Mouse (Mus musculus) midbrain, postnatal 0 days (tissue): Measurements from ENCODE around the gene Zbtb16. TPM values are rescaled to one million over a fixed set of nuclear protein-coding genes. Genes with fewer than 3 reads are reported as not detected.

ENCODE experiments used
- ATAC-seq: fragments of 200-750 bp; cut with Nextera tagmentation; 2 replicates; pipeline ENCODE4 v1.8.0; 2017; ENCODE audit warnings: moderate number of reproducible peaks, mild to moderate bottlenecking, moderate TSS enrichment, moderate library complexity; ENCODE audit not compliant: low FRiP score
- DNase-seq: peaks from one replicate; pipeline ENCODE4 v3.0.0-alpha.2; 2015; ENCODE audit warnings: low spot score
- H3K27ac ChIP-seq: fragments of 300-500 bp; sonication (generic); 2 replicates; pipeline ENCODE4 v1.5.1; 2014; ENCODE audit warnings: low read depth, mild to moderate bottlenecking, low read length, mixed read lengths
- H3K27me3 ChIP-seq: fragments of 300-500 bp; sonication (generic); 2 replicates; pipeline ENCODE4 v1.6.1; 2014; ENCODE audit warnings: low read length, control low read depth, mixed read lengths; ENCODE audit not compliant: insufficient read depth
- H3K36me3 ChIP-seq: fragments of 300-500 bp; sonication (generic); 2 replicates; pipeline ENCODE4 v1.6.1; 2014; ENCODE audit warnings: low read length, control low read depth, mixed read lengths; ENCODE audit not compliant: insufficient read depth
- H3K4me1 ChIP-seq: fragments of 300-500 bp; sonication (generic); 2 replicates; pipeline ENCODE4 v1.6.1; 2014; ENCODE audit warnings: mild to moderate bottlenecking, control low read depth, antibody characterized with exemption, low read length, mixed read lengths; ENCODE audit not compliant: insufficient read depth
- H3K4me2 ChIP-seq: fragments of 300-500 bp; sonication (generic); 2 replicates; pipeline ENCODE4 v1.6.1; 2014; ENCODE audit warnings: low read depth, mild to moderate bottlenecking, low read length, mixed read lengths; ENCODE audit not compliant: poor library complexity, severe bottlenecking
- H3K4me3 ChIP-seq: fragments of 300-500 bp; sonication (generic); 2 replicates; pipeline ENCODE4 v1.5.1; 2014; ENCODE audit warnings: low read depth, mild to moderate bottlenecking, low read length, moderate library complexity
- H3K9ac ChIP-seq: fragments of 300-500 bp; sonication (generic); replicated peaks from 2 replicates; pipeline ENCODE4 v1.6.1; 2014; ENCODE audit warnings: mild to moderate bottlenecking, low read length, moderate library complexity, mixed read lengths; ENCODE audit not compliant: poor library complexity, severe bottlenecking
- H3K9me3 ChIP-seq: fragments of 300-500 bp; sonication (generic); 2 replicates; pipeline ENCODE4 v1.6.1; 2016; ENCODE audit warnings: low read length, control low read depth
- CTCF ChIP-seq: IDR thresholded peaks from 2 replicates; pipeline ENCODE4 v1.5.1; 2016; ENCODE audit warnings: antibody characterized with exemption, mild to moderate bottlenecking
- WGBS: fragments of 180-500 bp; shearing (Covaris S2); extraction: QIAGEN DNeasy Blood & Tissue Kit; methylation state at CpG from one replicate; pipeline ENCODE4 v1.1.7; 2014; 5-methylcytosine and 5-hydroxymethylcytosine counted together
- polyA plus RNA-seq: library from polyadenylated mRNA; unstranded; fragments of >200 nt; fragmentation: Nextera tagmentation; extraction: Ambion mirVana; gene quantifications from 2 replicates; pipeline ENCODE4 v1.2.1, GENCODE M21; 2015
- total RNA-seq: library from RNA; depleted of rRNA; stranded (reverse); fragments of >200 nt; gene quantifications from 2 replicates; pipeline ENCODE4 v1.2.3, GENCODE M21; 2014

The Zbtb16 gene
- total and polyA plus RNA-seq, 2 experiments from 2014 or later: 6.1 to 8.3 TPM

DNA sequence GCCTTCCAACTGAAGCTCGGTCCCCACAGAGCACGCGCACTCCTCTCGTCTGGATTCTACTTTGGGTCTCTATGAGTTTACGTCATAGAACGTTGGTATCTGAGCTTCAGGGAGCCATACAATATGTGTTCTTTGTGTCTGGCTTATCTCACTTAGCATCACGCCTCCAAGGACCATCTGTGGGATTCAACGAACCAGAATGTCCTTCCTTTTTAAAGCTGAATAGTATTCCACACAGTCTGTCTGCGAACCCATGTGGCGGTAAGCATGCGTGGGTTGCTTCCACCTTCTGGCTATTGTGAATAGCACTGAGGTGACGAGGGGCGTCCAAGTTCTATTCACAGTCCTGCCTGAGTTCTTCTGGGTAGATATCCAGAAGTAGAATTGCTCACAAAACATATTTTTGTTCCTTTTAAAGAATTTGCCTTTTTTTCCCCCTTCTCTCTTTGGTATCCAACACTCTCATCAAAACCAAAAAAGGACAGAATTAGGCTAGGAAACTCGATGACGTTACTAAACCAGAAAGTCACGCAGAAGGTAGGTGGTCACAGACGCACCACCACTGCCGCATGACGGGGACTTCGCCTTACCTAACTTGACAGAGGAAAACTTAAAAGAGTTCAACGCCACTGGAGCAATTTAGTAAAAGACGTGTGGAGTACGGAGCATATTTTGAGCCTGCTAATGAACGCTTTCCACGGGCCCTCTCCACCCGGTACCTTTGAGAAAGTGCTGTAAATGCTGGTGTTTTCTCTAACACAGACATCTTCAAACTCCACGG, 32.4 kb downstream of the Zbtb16 start:
- no peaks in the 10 kb centered on the region for H3K4me1 ChIP-seq
- no peaks in the 10 kb centered on the region for H3K27me3 ChIP-seq
- no peak overlapping the region for H3K9ac ChIP-seq
- H3K4me3 ChIP-seq: no peak overlapping the region
- no peak for TF ChIP-seq CTCF
- 95% methylated on average over 27 of the region's 27 CpGs for WGBS
- no peak for DNase-seq
- H3K9me3 ChIP-seq: no peaks in the 10 kb centered on the region
- no peaks in the 10 kb centered on the region for H3K36me3 ChIP-seq
- no peak overlapping the region for H3K27ac ChIP-seq
- ATAC-seq: no peak
- no peak overlapping the region for H3K4me2 ChIP-seq

DNA sequence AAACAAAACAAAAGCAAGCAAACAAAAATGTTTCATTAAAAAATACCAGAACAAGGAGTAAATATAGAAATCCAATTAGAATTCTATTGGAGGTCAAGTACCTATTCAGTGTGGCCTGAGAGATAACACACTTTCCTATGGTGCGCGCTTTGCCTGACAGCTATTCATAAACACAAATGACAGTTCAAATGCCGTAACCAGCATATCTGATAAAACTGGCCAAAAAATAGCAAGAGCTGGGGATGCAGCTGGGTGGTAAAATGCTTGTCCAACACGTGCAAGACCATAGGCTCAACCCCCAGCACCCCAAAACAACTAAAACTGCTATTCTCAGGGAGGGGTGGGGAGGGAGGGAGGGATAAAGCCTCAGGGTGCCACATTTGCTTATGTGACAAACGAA, 33.6 kb downstream of the Zbtb16 start:
- Histone ChIP-seq H3K9ac (no peak overlapping the region), H3K36me3 (no peaks in the 10 kb centered on the region), H3K4me3 (no peak overlapping the region), H3K27ac (no peak overlapping the region), H3K27me3 (no peaks in the 10 kb centered on the region), H3K4me1 (no peaks in the 10 kb centered on the region), H3K4me2 (no peak overlapping the region), H3K9me3 (no peaks in the 10 kb centered on the region)
- 66% methylated on average over 5 of the region's 5 CpGs for WGBS
- TF ChIP-seq CTCF: no peak
- no peak for DNase-seq
- ATAC-seq: no peak

DNA sequence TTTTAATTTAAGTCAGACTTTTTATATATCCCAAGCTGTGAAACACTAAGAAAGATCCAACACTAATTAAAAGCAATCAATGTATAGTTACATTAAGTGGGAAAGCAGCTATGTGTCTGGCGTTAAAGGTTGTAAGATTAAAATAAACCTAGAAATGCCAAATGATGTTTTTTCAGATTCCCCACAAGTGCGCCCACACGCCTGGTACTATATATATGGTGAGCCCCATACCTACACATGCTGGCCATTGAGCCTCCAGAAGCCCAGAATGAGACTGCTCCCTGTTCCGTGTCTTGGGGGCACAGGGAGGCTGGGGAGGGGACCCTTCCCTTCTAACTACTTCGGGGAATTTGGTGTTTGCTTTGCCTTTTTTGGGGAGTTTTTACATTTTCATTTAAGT, 34.7 kb downstream of the Zbtb16 start:
- ATAC-seq (no peak), DNase-seq (no peak)
- Histone ChIP-seq H3K9me3 (no peaks in the 10 kb centered on the region), H3K27me3 (no peaks in the 10 kb centered on the region), H3K27ac (no peak overlapping the region), H3K4me3 (no peak overlapping the region), H3K4me2 (no peak overlapping the region), H3K9ac (no peak overlapping the region), H3K4me1 (no peaks in the 10 kb centered on the region), H3K36me3 (no peaks in the 10 kb centered on the region)
- no peak for TF ChIP-seq CTCF
- WGBS: 89% methylated on average over 5 of the region's 5 CpGs

DNA sequence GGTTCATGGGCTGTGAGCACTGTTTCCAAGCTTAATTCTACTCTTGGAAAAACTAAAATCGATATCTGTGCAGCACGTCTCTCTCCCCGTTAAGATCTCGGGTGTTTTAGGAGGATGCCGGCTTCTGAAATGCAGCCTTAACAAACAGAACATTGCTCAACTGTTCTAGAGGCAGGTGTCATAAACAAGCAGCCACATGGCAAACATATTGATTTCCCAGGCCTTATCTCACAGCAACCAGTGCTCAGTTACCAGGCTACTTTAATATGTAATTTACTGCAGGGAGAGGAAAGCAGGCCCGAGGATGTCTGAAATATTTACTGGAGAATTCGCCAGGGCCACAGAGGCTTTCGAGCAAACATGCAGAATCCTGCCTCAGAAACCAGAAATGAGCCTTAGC, 35.4 kb downstream of the Zbtb16 start:
- 73% methylated on average over 8 of the region's 8 CpGs for WGBS
- TF ChIP-seq CTCF: no peak

DNA sequence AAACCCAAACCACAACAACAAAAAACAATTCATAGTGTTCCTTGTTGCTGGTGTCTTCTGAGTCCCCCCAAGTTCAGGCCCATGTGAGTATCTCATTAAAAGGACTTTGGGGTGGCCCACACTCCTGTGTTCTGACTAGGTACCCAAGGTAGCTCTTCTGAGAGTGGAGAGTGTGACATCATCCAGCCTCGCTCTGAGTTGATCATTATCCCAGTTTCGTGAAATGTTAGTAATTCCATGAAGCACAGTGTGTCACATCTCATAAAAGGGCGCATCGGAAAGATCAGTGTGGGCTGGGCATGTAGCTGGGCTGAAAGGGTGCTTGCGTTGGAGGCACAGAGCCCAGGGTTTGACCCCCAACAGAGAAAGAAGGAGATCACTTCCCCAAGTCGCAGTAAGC, 38.0 kb downstream of the Zbtb16 start:
- H3K36me3 ChIP-seq: no peaks in the 10 kb centered on the region
- 77% methylated on average over 6 of the region's 6 CpGs for WGBS
- H3K9ac ChIP-seq: no peak overlapping the region
- no peaks in the 10 kb centered on the region for H3K27me3 ChIP-seq
- TF ChIP-seq CTCF: no peak
- no peak overlapping the region for H3K27ac ChIP-seq
- H3K4me2 ChIP-seq: no peak overlapping the region
- ATAC-seq (no peak), DNase-seq (no peak)
- no peaks in the 10 kb centered on the region for H3K9me3 ChIP-seq
- no peaks in the 10 kb centered on the region; the same call in 1 of the 2 replicates for H3K4me1 ChIP-seq
- H3K4me3 ChIP-seq: no peak overlapping the region

More for the DNA sequence above, 35.4 kb downstream of the Zbtb16 start:
- no peak overlapping the region for H3K9ac ChIP-seq
- DNase-seq (no peak), ATAC-seq (no peak)
- no peaks in the 10 kb centered on the region for H3K36me3 ChIP-seq
- no peak overlapping the region for H3K4me3 ChIP-seq
- no peak overlapping the region for H3K27ac ChIP-seq
- H3K27me3 ChIP-seq: no peaks in the 10 kb centered on the region
- no peaks in the 10 kb centered on the region; the same call in 1 of the 2 replicates for H3K4me1 ChIP-seq
- no peaks in the 10 kb centered on the region for H3K9me3 ChIP-seq
- no peak overlapping the region for H3K4me2 ChIP-seq

DNA sequence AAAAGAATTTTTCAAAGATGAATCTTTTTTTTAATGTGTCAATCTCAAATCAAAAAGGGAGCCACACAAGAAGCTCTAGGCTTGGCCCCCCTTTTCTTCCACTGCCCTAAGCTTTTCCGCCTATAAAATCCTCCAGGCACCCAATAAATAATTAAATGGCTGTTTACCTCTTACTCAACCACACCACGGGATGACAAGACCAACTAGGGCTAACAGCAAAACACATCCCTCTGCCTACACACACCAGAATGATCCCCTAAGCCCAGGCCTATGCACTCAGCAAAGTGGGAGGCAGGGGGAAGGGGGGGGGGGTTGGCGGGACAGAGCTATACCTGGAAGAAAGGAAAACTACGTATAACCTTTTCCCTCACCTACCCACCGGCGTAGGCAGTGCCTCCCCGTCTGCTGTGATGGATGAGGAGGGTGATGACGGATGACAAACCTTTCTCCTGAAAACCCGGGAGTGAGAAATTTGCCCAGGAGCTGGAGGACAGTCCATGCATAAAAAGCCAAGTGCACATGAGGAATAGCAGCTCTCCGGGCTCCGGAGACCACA, 39.7 kb downstream of the Zbtb16 start:
- no peaks in the 10 kb centered on the region for H3K27me3 ChIP-seq
- no peak for TF ChIP-seq CTCF
- no peak for DNase-seq
- H3K9me3 ChIP-seq: no peaks in the 10 kb centered on the region
- H3K9ac ChIP-seq: no peak overlapping the region
- H3K36me3 ChIP-seq: no peaks in the 10 kb centered on the region
- 0 out of 2 replicates have a peak overlapping the region, but pooled peaks have one; percentile 4 for H3K4me2 ChIP-seq
- no peak overlapping the region for H3K27ac ChIP-seq
- WGBS: 36% methylated on average over 10 of the region's 11 CpGs
- ATAC-seq: no peak
- no peaks in the 10 kb centered on the region; the same call in 1 of the 2 replicates for H3K4me1 ChIP-seq
- H3K4me3 ChIP-seq: no peak overlapping the region
